Mouse (Mus musculus) spleen, adult 2 months (tissue): Measurements from ENCODE around the gene Trpc7.

Experiments
- CTCF ChIP-seq: fragments of 200-500 bp; IDR thresholded peaks from 2 replicates; pipeline ENCODE4 v1.5.1; 2011; ENCODE audit warnings: mild to moderate bottlenecking, inconsistent platforms; ENCODE audit not compliant: insufficient read depth, insufficient read length, insufficient replicate concordance; ENCODE audit errors: extremely low read depth
- POLR2A ChIP-seq: fragments of 200-500 bp; IDR thresholded peaks from 2 replicates; pipeline ENCODE4 v1.6.1; 2011; ENCODE audit warnings: low read depth, low read length, inconsistent platforms

- TF ChIP-seq CTCF (no peak), POLR2A (no peak)
These were observed 38.2 kb upstream of the Trpc7 start for GRCm38 (mm10) chr13:56933832-56934510.
